Mouse (Mus musculus): Measurements from ENCODE around the gene Klrb1c. TPM values are rescaled to one million over a fixed set of nuclear protein-coding genes. Genes with fewer than 3 reads are reported as not detected.
"Not testable (repeated sequence)": the region's sequence is repeated elsewhere in the genome, so short reads cannot be mapped to it uniquely, and the experiment has no call there.

Klrb1c gene
- polyA plus RNA-seq, 1 experiment from 2014 or later, result not detected

GRCm38 (mm10) chr6:128796321-128796955 is 7.4 kb upstream of the Klrb1c start:
- ATAC-seq (ENCODE audit: low FRiP score, low read depth), result no peak
- no peak overlapping the region for H3K4me2 ChIP-seq
- H3K9me3 ChIP-seq, result no peaks in the 10 kb centered on the region
- H3K27ac ChIP-seq (replicated peaks), result no peak overlapping the region
- no peaks in the 10 kb centered on the region for H3K27me3 ChIP-seq
- no peak overlapping the region for H3K4me3 ChIP-seq
- no peak overlapping the region for H3K9ac ChIP-seq
- 79% methylated on average over 8 of the region's 8 CpGs for WGBS
- no peaks in the 10 kb centered on the region for H3K36me3 ChIP-seq
- H3K4me1 ChIP-seq (replicated peaks), result peaks cover 14% of the 10 kb centered on the region

- no peaks in the 10 kb centered on the region for H3K36me3 ChIP-seq
- ATAC-seq (ENCODE audit: low FRiP score, low read depth), result no peak
- H3K4me1 ChIP-seq (replicated peaks), result peaks cover 11% of the 10 kb centered on the region
- 65% methylated on average over 6 of the region's 6 CpGs for WGBS
- H3K27ac ChIP-seq (replicated peaks), result no peak overlapping the region
- no peak overlapping the region for H3K9ac ChIP-seq
- H3K27me3 ChIP-seq, result no peaks in the 10 kb centered on the region
- no peak overlapping the region for H3K4me3 ChIP-seq
- H3K9me3 ChIP-seq, result no peaks in the 10 kb centered on the region
- no peak overlapping the region for H3K4me2 ChIP-seq
Observed at GRCm38 (mm10) chr6:128793734-128794133, 4.7 kb upstream of the Klrb1c start.

- H3K4me2 ChIP-seq; H3K27ac ChIP-seq (replicated peaks); H3K36me3 ChIP-seq; ATAC-seq (ENCODE audit: low FRiP score, low read depth); H3K4me1 ChIP-seq (replicated peaks); H3K4me3 ChIP-seq; H3K9me3 ChIP-seq; H3K9ac ChIP-seq; H3K27me3 ChIP-seq: not testable (repeated sequence)
- 90% methylated on average over 4 of the region's 4 CpGs for WGBS
Observed at GRCm38 (mm10) chr6:128790491-128790994, 1.5 kb upstream of the Klrb1c start.

GRCm38 (mm10) chr6:128788517-128788916 is 498 bp downstream of the Klrb1c start:
- Histone ChIP-seq H3K4me2 (no peak overlapping the region), H3K4me3 (no peak overlapping the region), H3K9me3 (no peaks in the 10 kb centered on the region), H3K27ac (replicated peaks) (no peak overlapping the region), H3K9ac (no peak overlapping the region), H3K4me1 (replicated peaks) (no peaks in the 10 kb centered on the region), H3K36me3 (no peaks in the 10 kb centered on the region), H3K27me3 (no peaks in the 10 kb centered on the region)
- WGBS, result 88% methylated on average over 1 of the region's 1 CpGs
- no peak for ATAC-seq (ENCODE audit: low FRiP score, low read depth)

GRCm38 (mm10) chr6:128786396-128786795 is 2.6 kb downstream of the Klrb1c start:
- H3K4me3 ChIP-seq; H3K9ac ChIP-seq; H3K4me1 ChIP-seq (replicated peaks); H3K9me3 ChIP-seq; H3K4me2 ChIP-seq; H3K27ac ChIP-seq (replicated peaks); ATAC-seq (ENCODE audit: low FRiP score, low read depth); H3K36me3 ChIP-seq; H3K27me3 ChIP-seq: not testable (repeated sequence)
- WGBS, result 91% methylated on average over 1 of the region's 1 CpGs

- ATAC-seq (ENCODE audit: low FRiP score, low read depth), result no peak
- Histone ChIP-seq H3K4me3 (no peak overlapping the region), H3K4me1 (replicated peaks) (peaks cover 4% of the 10 kb centered on the region; the same call in 1 of the 2 replicates), H3K27me3 (no peaks in the 10 kb centered on the region), H3K9me3 (no peaks in the 10 kb centered on the region), H3K36me3 (no peaks in the 10 kb centered on the region), H3K27ac (replicated peaks) (no peak overlapping the region), H3K9ac (no peak overlapping the region), H3K4me2 (no peak overlapping the region)
- WGBS, result 75% methylated on average over 10 of the region's 10 CpGs
Observed at GRCm38 (mm10) chr6:128769481-128770253, 19.3 kb downstream of the Klrb1c start.

GRCm38 (mm10) chr6:128768047-128768446 is 21.0 kb downstream of the Klrb1c start:
- H3K9me3 ChIP-seq, result no peaks in the 10 kb centered on the region

GRCm38 (mm10) chr6:128766486-128767254 is 22.3 kb downstream of the Klrb1c start:
- WGBS, result 62% methylated on average over 6 of the region's 6 CpGs
- H3K27me3 ChIP-seq; H3K36me3 ChIP-seq; H3K4me3 ChIP-seq; H3K4me2 ChIP-seq; H3K9me3 ChIP-seq; H3K9ac ChIP-seq; ATAC-seq (ENCODE audit: low FRiP score, low read depth); H3K4me1 ChIP-seq (replicated peaks): not testable (repeated sequence)
- H3K27ac ChIP-seq (replicated peaks), result peak overlapping the region; percentile 51; the same call in 1 of the 2 replicates

More at GRCm38 (mm10) chr6:128768047-128768446, 21.0 kb downstream of the Klrb1c start:
- Histone ChIP-seq H3K4me1 (replicated peaks) (peaks cover 6% of the 10 kb centered on the region; the same call in 1 of the 2 replicates), H3K27ac (replicated peaks) (no peak overlapping the region), H3K4me2 (no peak overlapping the region), H3K4me3 (no peak overlapping the region), H3K27me3 (no peaks in the 10 kb centered on the region), H3K9ac (no peak overlapping the region), H3K36me3 (no peaks in the 10 kb centered on the region)
- 77% methylated on average over 4 of the region's 4 CpGs for WGBS
- ATAC-seq (ENCODE audit: low FRiP score, low read depth), result no peak

GRCm38 (mm10) chr6:128765211-128765610 is 23.8 kb downstream of the Klrb1c start:
- H3K9ac ChIP-seq, result no peak overlapping the region
- peaks cover 14% of the 10 kb centered on the region for H3K4me1 ChIP-seq (replicated peaks)
- no peaks in the 10 kb centered on the region for H3K27me3 ChIP-seq
- H3K4me3 ChIP-seq, result no peak overlapping the region
- WGBS, result 82% methylated on average over 1 of the region's 1 CpGs
- ATAC-seq (ENCODE audit: low FRiP score, low read depth), result no peak
- no peaks in the 10 kb centered on the region for H3K9me3 ChIP-seq
- no peaks in the 10 kb centered on the region for H3K36me3 ChIP-seq
- H3K4me2 ChIP-seq, result no peak overlapping the region
- no peak overlapping the region for H3K27ac ChIP-seq (replicated peaks)

GRCm38 (mm10) chr6:128764598-128764997 is 24.4 kb downstream of the Klrb1c start:
- Histone ChIP-seq H3K27ac (replicated peaks) (peak overlapping the region; percentile 86), H3K4me3 (peak overlapping the region; percentile 48), H3K9me3 (no peaks in the 10 kb centered on the region), H3K4me1 (replicated peaks) (peaks cover 14% of the 10 kb centered on the region), H3K36me3 (no peaks in the 10 kb centered on the region), H3K9ac (peak overlapping the region; percentile 54), H3K4me2 (peak overlapping the region; percentile 52), H3K27me3 (no peaks in the 10 kb centered on the region)
- WGBS, result 13% methylated on average over 5 of the region's 5 CpGs
- no peak for ATAC-seq (ENCODE audit: low FRiP score, low read depth)

GRCm38 (mm10) chr6:128763736-128764523 is 25.1 kb downstream of the Klrb1c start:
- Histone ChIP-seq H3K36me3 (no peaks in the 10 kb centered on the region), H3K27ac (replicated peaks) (peak overlapping the region; percentile 91)

More at GRCm38 (mm10) chr6:128763736-128764523, 25.1 kb downstream of the Klrb1c start:
- Histone ChIP-seq H3K4me2 (peak overlapping the region; percentile 60), H3K4me3 (peak overlapping the region; percentile 48), H3K4me1 (replicated peaks) (peaks cover 14% of the 10 kb centered on the region), H3K27me3 (no peaks in the 10 kb centered on the region), H3K9ac (peak overlapping the region; percentile 54), H3K9me3 (no peaks in the 10 kb centered on the region)
- peak; percentile 91 for ATAC-seq (ENCODE audit: low FRiP score, low read depth)
- WGBS, result 1% methylated on average over 30 of the region's 30 CpGs
